Mouse (Mus musculus) liver, postnatal 0 days (tissue): ENCODE measurements at regions not wholly inside any gene's neighbourhood (a gene's known extent, or its start where the extent isn't known, plus 50 kb on each side); places are given as distances from the start of the nearest gene placed in this dataset.

Experiments used
- CTCF ChIP-seq: sonication (generic); IDR thresholded peaks from 2 replicates; pipeline ENCODE4 v1.5.1; 2016; ENCODE audit warnings: antibody characterized with exemption, low read depth
- EP300 ChIP-seq: IDR thresholded peaks from 2 replicates; pipeline ENCODE4 v1.6.1; 2016; ENCODE audit warnings: antibody characterized with exemption, low read depth, mild to moderate bottlenecking

- TF ChIP-seq CTCF (no peak), EP300 (no peak)
Observed at GRCm38 (mm10) chr2:137686735-137687134, 569.6 kb upstream of the Btbd3 start.
